ENCODE assay signal across 15 mouse cellular contexts in genomic region chr8:70821992-70822391, GRCm38 (mm10). TPM values are rescaled to one million over a fixed set of nuclear protein-coding genes. Genes with fewer than 3 reads are reported as not detected.
A peak's percentile ranks its signal among the peaks of the same experiment; 100 is the strongest.
DNase-seq lines count a peak whose midpoint lies in the region; ATAC-seq lines count a peak whose summit lies in the region.
"Had no signal": no experiment of that assay in that cellular context is flagged by ENCODE, and none has a peak within 500 bp of the region (broad histone marks: within the 10 kb centered on the region; RNA-seq: fewer than 3 reads in every experiment).

No protein-coding gene starts in this region.

- H3K4me3 ChIP-seq in forebrain, embryonic 13.5 days = no peak overlapping the region
- H3K4me3 ChIP-seq in forebrain, embryonic 10.5 days = no peak overlapping the region
- H3K4me3 ChIP-seq in liver, embryonic 12.5 days = no peak overlapping the region
- H3K4me3 ChIP-seq in embryonic facial prominence, embryonic 13.5 days = no peak overlapping the region
- H3K4me3 ChIP-seq in liver, embryonic 15.5 days (replicated peaks) = no peak overlapping the region
- H3K4me3 ChIP-seq in heart, embryonic 12.5 days = no peak overlapping the region
- H3K4me3 ChIP-seq: neural tube, embryonic 12.5 days had no signal

- no peaks in the 10 kb centered on the region for H3K36me3 ChIP-seq in forebrain, embryonic 13.5 days (ENCODE audit: poor library complexity, severe bottlenecking)
- H3K36me3 ChIP-seq in forebrain, embryonic 10.5 days (replicated peaks) = no peaks in the 10 kb centered on the region
- H3K36me3 ChIP-seq in liver, embryonic 12.5 days = no peaks in the 10 kb centered on the region
- no peaks in the 10 kb centered on the region for H3K36me3 ChIP-seq in embryonic facial prominence, embryonic 13.5 days
- H3K36me3 ChIP-seq in liver, embryonic 15.5 days (replicated peaks) = no peaks in the 10 kb centered on the region
- no peaks in the 10 kb centered on the region for H3K36me3 ChIP-seq in heart, embryonic 12.5 days
- H3K36me3 ChIP-seq: neural tube, embryonic 12.5 days had no signal

- 56% methylated on average over 11 of the region's 11 CpGs for WGBS in forebrain, embryonic 13.5 days
- WGBS in forebrain, embryonic 10.5 days = 53% methylated on average over 11 of the region's 11 CpGs
- 42% methylated on average over 11 of the region's 11 CpGs for WGBS in liver, embryonic 12.5 days (ENCODE audit: insufficient replicate concordance)
- WGBS in embryonic facial prominence, embryonic 13.5 days = 33% methylated on average over 11 of the region's 11 CpGs
- 47% methylated on average over 11 of the region's 11 CpGs for WGBS in liver, embryonic 15.5 days (ENCODE audit: insufficient replicate concordance)
- 39% methylated on average over 11 of the region's 11 CpGs for WGBS in heart, embryonic 12.5 days

- 0 out of 2 replicates have a peak, but pooled peaks cover under 1% of the 10 kb centered on the region for H3K4me1 ChIP-seq in forebrain, embryonic 13.5 days
- H3K4me1 ChIP-seq in forebrain, embryonic 10.5 days = peaks cover 30% of the 10 kb centered on the region
- peaks cover 37% of the 10 kb centered on the region for H3K4me1 ChIP-seq in liver, embryonic 12.5 days
- H3K4me1 ChIP-seq in embryonic facial prominence, embryonic 13.5 days = peaks cover 2% of the 10 kb centered on the region; the same call in 1 of the 2 replicates
- H3K4me1 ChIP-seq in liver, embryonic 15.5 days (replicated peaks) = peaks cover 30% of the 10 kb centered on the region
- H3K4me1 ChIP-seq in heart, embryonic 12.5 days (replicated peaks) = peaks cover 2% of the 10 kb centered on the region

- H3K27me3 ChIP-seq in forebrain, embryonic 13.5 days = peaks cover 34% of the 10 kb centered on the region
- peaks cover 57% of the 10 kb centered on the region for H3K27me3 ChIP-seq in forebrain, embryonic 10.5 days (ENCODE audit: poor library complexity, severe bottlenecking)
- H3K27me3 ChIP-seq in liver, embryonic 12.5 days (replicated peaks) = peaks cover 44% of the 10 kb centered on the region
- H3K27me3 ChIP-seq in embryonic facial prominence, embryonic 13.5 days = peaks cover 34% of the 10 kb centered on the region
- H3K27me3 ChIP-seq in liver, embryonic 15.5 days = peaks cover 40% of the 10 kb centered on the region
- H3K27me3 ChIP-seq in heart, embryonic 12.5 days (replicated peaks) = peaks cover 52% of the 10 kb centered on the region

- H3K9ac ChIP-seq in forebrain, embryonic 13.5 days = no peak overlapping the region; the same call in 1 of the 2 replicates
- peak overlapping the region; percentile 14 for H3K9ac ChIP-seq in liver, embryonic 12.5 days
- peak overlapping the region; percentile 7; the same call in 1 of the 2 replicates for H3K9ac ChIP-seq in embryonic facial prominence, embryonic 13.5 days
- no peak overlapping the region for H3K9ac ChIP-seq in liver, embryonic 15.5 days
- H3K9ac ChIP-seq in heart, embryonic 12.5 days = no peak overlapping the region
- H3K9ac ChIP-seq: neural tube, embryonic 12.5 days had no signal

- peaks cover 11% of the 10 kb centered on the region for H3K9me3 ChIP-seq in forebrain, embryonic 13.5 days (replicated peaks)
- peaks cover 20% of the 10 kb centered on the region; the same call in 1 of the 2 replicates for H3K9me3 ChIP-seq in forebrain, embryonic 10.5 days
- H3K9me3 ChIP-seq in liver, embryonic 12.5 days (replicated peaks) = no peaks in the 10 kb centered on the region
- peaks cover 12% of the 10 kb centered on the region; the same call in 1 of the 2 replicates for H3K9me3 ChIP-seq in embryonic facial prominence, embryonic 13.5 days
- 0 out of 2 replicates have a peak, but pooled peaks cover 3% of the 10 kb centered on the region for H3K9me3 ChIP-seq in liver, embryonic 15.5 days (replicated peaks)
- peaks cover 22% of the 10 kb centered on the region for H3K9me3 ChIP-seq in heart, embryonic 12.5 days (replicated peaks)

- ATAC-seq in forebrain, embryonic 13.5 days = peak; percentile 19; the same call in 1 of the 2 replicates
- no peak for ATAC-seq in liver, embryonic 12.5 days
- no peak for ATAC-seq in embryonic facial prominence, embryonic 13.5 days (ENCODE audit: insufficient number of reproducible peaks, insufficient read depth, low FRiP score, low TSS enrichment, low read depth)
- no peak for ATAC-seq in liver, embryonic 15.5 days (ENCODE audit: insufficient read depth)
- ATAC-seq in heart, embryonic 12.5 days (ENCODE audit: insufficient number of reproducible peaks, low FRiP score) = no peak
- no peak for ATAC-seq in monocyte, adult 5-6 weeks (replicated peaks; ENCODE audit: insufficient number of reproducible peaks, low FRiP score, low TSS enrichment, poor library complexity, severe bottlenecking)
- ATAC-seq: hindbrain, postnatal 0 days; midbrain, embryonic 16.5 days had no signal

- H3K4me2 ChIP-seq in forebrain, embryonic 13.5 days = no peak overlapping the region
- 0 out of 2 replicates have a peak overlapping the region, but pooled peaks have one; percentile 8 for H3K4me2 ChIP-seq in liver, embryonic 12.5 days
- H3K4me2 ChIP-seq in embryonic facial prominence, embryonic 13.5 days = no peak overlapping the region
- H3K4me2 ChIP-seq in liver, embryonic 15.5 days = peak overlapping the region; percentile 26
- no peak overlapping the region for H3K4me2 ChIP-seq in heart, embryonic 12.5 days
- H3K4me2 ChIP-seq: neural tube, embryonic 12.5 days had no signal

- H3K27ac ChIP-seq in forebrain, embryonic 13.5 days = no peak overlapping the region
- H3K27ac ChIP-seq in forebrain, embryonic 10.5 days = no peak overlapping the region
- no peak overlapping the region for H3K27ac ChIP-seq in liver, embryonic 12.5 days
- H3K27ac ChIP-seq in embryonic facial prominence, embryonic 13.5 days = no peak overlapping the region
- H3K27ac ChIP-seq in liver, embryonic 15.5 days (replicated peaks) = peak overlapping the region; percentile 20; the same call in 1 of the 2 replicates
- no peak overlapping the region for H3K27ac ChIP-seq in heart, embryonic 12.5 days (ENCODE audit: poor library complexity, severe bottlenecking)
- H3K27ac ChIP-seq: hindbrain, postnatal 0 days; kidney, postnatal 0 days; neural tube, embryonic 12.5 days had no signal

- DNase-seq in forebrain, embryonic 10.5 days (ENCODE audit: extremely low spot score, low spot score) = no peak
- no peak for DNase-seq in liver
- DNase-seq: cerebellum, adult 11 months had no signal

RNA-seq across cellular contexts. Expression of gene Il12rb1, which starts 13.7 kb away (rescaled TPM):
- 0.09 TPM in 1 of 2 replicates, not detected in the other for polyA plus RNA-seq in forebrain, embryonic 13.5 days (2015; fragmentation: Nextera tagmentation; extraction: Ambion mirVana)
- 0.12 TPM in 1 of 2 replicates, not detected in the other for polyA plus RNA-seq in forebrain, embryonic 10.5 days (2016; fragmentation: Nextera tagmentation; extraction: Ambion mirVana)
- polyA plus RNA-seq in liver, embryonic 12.5 days (2016; fragmentation: Nextera tagmentation; extraction: Ambion mirVana) = 0.18 and 0.22 TPM in 2 replicates
- polyA plus RNA-seq in embryonic facial prominence, embryonic 13.5 days (2015; fragmentation: Nextera tagmentation; extraction: Ambion mirVana) = 0.07 and 0.54 TPM in 2 replicates
- 0.22 TPM in 2 replicates for polyA plus RNA-seq in liver, embryonic 15.5 days (2015; fragmentation: Nextera tagmentation; extraction: Ambion mirVana)
- polyA plus RNA-seq in heart, embryonic 12.5 days (2016; fragmentation: Nextera tagmentation; extraction: Ambion mirVana) = not detected in 2 replicates
- total RNA-seq in monocyte, adult 5-6 weeks (2017) = 2.7 to 11.0 TPM (median 7.9 TPM) in 3 replicates
- total RNA-seq: heart, postnatal 25 days; hindbrain, postnatal 0 days had no signal
- polyA plus RNA-seq: forebrain, embryonic 14.5 days; hindbrain, postnatal 0 days; neural tube, embryonic 12.5 days had no signal

RNA-seq across cellular contexts. Expression of gene Mast3, which starts 17.1 kb away (rescaled TPM):
- polyA plus RNA-seq in forebrain, embryonic 13.5 days (2015; fragmentation: Nextera tagmentation; extraction: Ambion mirVana) = 15.8 and 16.0 TPM in 2 replicates
- polyA plus RNA-seq in forebrain, embryonic 10.5 days (2016; fragmentation: Nextera tagmentation; extraction: Ambion mirVana) = 12.0 and 14.9 TPM in 2 replicates
- polyA plus RNA-seq in liver, embryonic 12.5 days (2016; fragmentation: Nextera tagmentation; extraction: Ambion mirVana) = 9.8 and 10.4 TPM in 2 replicates
- 12.5 and 13.8 TPM in 2 replicates for polyA plus RNA-seq in embryonic facial prominence, embryonic 13.5 days (2015; fragmentation: Nextera tagmentation; extraction: Ambion mirVana)
- 6.7 and 8.2 TPM in 2 replicates for polyA plus RNA-seq in liver, embryonic 15.5 days (2015; fragmentation: Nextera tagmentation; extraction: Ambion mirVana)
- polyA plus RNA-seq in heart, embryonic 12.5 days (2016; fragmentation: Nextera tagmentation; extraction: Ambion mirVana) = 7.2 and 8.1 TPM in 2 replicates
- total RNA-seq in monocyte, adult 5-6 weeks (2017) = 9.6 to 28.2 TPM (median 11.6 TPM) in 3 replicates

RNA-seq across cellular contexts. Expression of gene Arrdc2, which starts 17.5 kb away (rescaled TPM):
- polyA plus RNA-seq in forebrain, embryonic 13.5 days (2015; fragmentation: Nextera tagmentation; extraction: Ambion mirVana) = 5.6 and 5.7 TPM in 2 replicates
- polyA plus RNA-seq in forebrain, embryonic 10.5 days (2016; fragmentation: Nextera tagmentation; extraction: Ambion mirVana) = 4.8 and 5.7 TPM in 2 replicates
- polyA plus RNA-seq in liver, embryonic 12.5 days (2016; fragmentation: Nextera tagmentation; extraction: Ambion mirVana) = 16.1 and 17.8 TPM in 2 replicates
- polyA plus RNA-seq in embryonic facial prominence, embryonic 13.5 days (2015; fragmentation: Nextera tagmentation; extraction: Ambion mirVana) = 5.9 and 7.7 TPM in 2 replicates
- polyA plus RNA-seq in liver, embryonic 15.5 days (2015; fragmentation: Nextera tagmentation; extraction: Ambion mirVana) = 12.6 and 15.2 TPM in 2 replicates
- 2.5 and 2.7 TPM in 2 replicates for polyA plus RNA-seq in heart, embryonic 12.5 days (2016; fragmentation: Nextera tagmentation; extraction: Ambion mirVana)
- total RNA-seq in monocyte, adult 5-6 weeks (2017) = 24.6 to 27.9 TPM (median 26.7 TPM) in 3 replicates

RNA-seq across cellular contexts. Expression of gene Kcnn1, which starts 41.1 kb away (rescaled TPM):
- 11.2 and 13.5 TPM in 2 replicates for polyA plus RNA-seq in forebrain, embryonic 13.5 days (2015; fragmentation: Nextera tagmentation; extraction: Ambion mirVana)
- polyA plus RNA-seq in forebrain, embryonic 10.5 days (2016; fragmentation: Nextera tagmentation; extraction: Ambion mirVana) = 4.7 and 5.9 TPM in 2 replicates
- 0.55 and 0.72 TPM in 2 replicates for polyA plus RNA-seq in liver, embryonic 12.5 days (2016; fragmentation: Nextera tagmentation; extraction: Ambion mirVana)
- 3.2 and 5.3 TPM in 2 replicates for polyA plus RNA-seq in embryonic facial prominence, embryonic 13.5 days (2015; fragmentation: Nextera tagmentation; extraction: Ambion mirVana)
- 0.25 and 0.38 TPM in 2 replicates for polyA plus RNA-seq in liver, embryonic 15.5 days (2015; fragmentation: Nextera tagmentation; extraction: Ambion mirVana)
- polyA plus RNA-seq in heart, embryonic 12.5 days (2016; fragmentation: Nextera tagmentation; extraction: Ambion mirVana) = 1.7 and 1.8 TPM in 2 replicates
- not detected in 3 replicates for total RNA-seq in monocyte, adult 5-6 weeks (2017)

RNA-seq across cellular contexts. Expression of gene Pik3r2, which starts 45.5 kb away (rescaled TPM):
- polyA plus RNA-seq in forebrain, embryonic 13.5 days (2015; fragmentation: Nextera tagmentation; extraction: Ambion mirVana) = 84.3 and 84.6 TPM in 2 replicates
- polyA plus RNA-seq in forebrain, embryonic 10.5 days (2016; fragmentation: Nextera tagmentation; extraction: Ambion mirVana) = 67.1 and 69.2 TPM in 2 replicates
- polyA plus RNA-seq in liver, embryonic 12.5 days (2016; fragmentation: Nextera tagmentation; extraction: Ambion mirVana) = 23.3 and 27.3 TPM in 2 replicates
- 76.8 and 85.4 TPM in 2 replicates for polyA plus RNA-seq in embryonic facial prominence, embryonic 13.5 days (2015; fragmentation: Nextera tagmentation; extraction: Ambion mirVana)
- polyA plus RNA-seq in liver, embryonic 15.5 days (2015; fragmentation: Nextera tagmentation; extraction: Ambion mirVana) = 14.7 and 16.5 TPM in 2 replicates
- 35.2 and 37.2 TPM in 2 replicates for polyA plus RNA-seq in heart, embryonic 12.5 days (2016; fragmentation: Nextera tagmentation; extraction: Ambion mirVana)
- total RNA-seq in monocyte, adult 5-6 weeks (2017) = 5.5 to 12.7 TPM (median 10.3 TPM) in 3 replicates

Comparison
In these comparisons a context has a peak if more than half of its experiments do, and no peak if none do; other contexts are left out.
1. H3K9ac ChIP-seq: peak in liver, embryonic 12.5 days (single experiment) and embryonic facial prominence, embryonic 13.5 days (single experiment); none in forebrain, embryonic 13.5 days (single experiment), liver, embryonic 15.5 days (single experiment) and heart, embryonic 12.5 days (single experiment).
2. H3K4me2 ChIP-seq: peak in liver, embryonic 12.5 days (single experiment) and liver, embryonic 15.5 days (single experiment); none in forebrain, embryonic 13.5 days (single experiment), embryonic facial prominence, embryonic 13.5 days (single experiment) and heart, embryonic 12.5 days (single experiment).